Comparison of ENCODE assay signal across 11 mouse cellular contexts in the genomic region with DNA sequence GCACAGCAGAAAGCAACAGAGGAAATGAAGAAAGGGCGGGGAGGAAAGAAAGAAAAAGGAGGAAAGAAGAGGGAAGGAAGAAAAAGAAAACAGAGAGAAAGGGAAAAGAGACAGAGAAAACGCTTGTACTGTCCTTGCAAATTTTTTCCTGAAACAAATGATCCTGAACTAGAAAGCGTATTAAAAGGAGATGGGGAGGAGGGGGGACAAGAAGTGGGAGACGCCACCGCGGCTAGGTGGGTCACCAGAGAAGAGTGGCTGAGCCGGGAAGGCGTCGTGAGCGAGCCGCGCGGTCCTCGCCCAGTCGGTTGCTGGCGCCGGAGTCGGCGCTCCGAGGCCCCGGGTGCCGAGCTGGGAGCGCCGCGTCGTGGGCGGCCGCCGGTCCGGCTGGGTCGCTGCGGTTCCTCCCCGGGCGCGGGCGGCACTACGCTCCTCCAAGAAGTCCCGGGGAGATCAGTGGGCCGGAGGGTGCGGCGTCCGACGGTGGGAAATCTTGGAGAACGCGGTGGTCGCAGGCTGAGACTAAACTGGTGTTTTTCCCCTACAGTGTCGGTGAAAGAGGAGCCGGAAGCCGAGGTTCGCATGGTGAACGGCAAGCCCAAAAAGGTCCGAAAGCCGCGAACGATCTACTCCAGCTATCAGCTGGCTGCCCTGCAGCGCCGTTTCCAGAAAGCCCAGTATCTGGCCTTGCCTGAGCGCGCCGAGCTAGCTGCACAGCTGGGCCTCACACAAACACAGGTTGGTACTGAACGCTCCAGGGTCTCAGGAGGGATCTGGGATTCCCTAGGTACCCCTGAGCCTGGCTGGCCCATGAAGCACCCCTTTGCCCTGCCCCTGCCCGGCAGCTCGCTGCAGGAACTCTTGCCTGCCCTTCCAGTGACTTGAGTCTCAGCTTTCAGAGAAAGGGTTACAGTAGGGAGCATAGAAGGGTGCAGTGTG. TPM values are rescaled to one million over a fixed set of nuclear protein-coding genes. Genes with fewer than 3 reads are reported as not detected.
DNase-seq lines count a peak whose midpoint lies in the region; ATAC-seq and TF ChIP-seq lines count a peak whose summit lies in the region.
"Had no signal": no experiment of that assay in that cellular context is flagged by ENCODE, and none has a peak within 500 bp of the region (broad histone marks: within the 10 kb centered on the region; RNA-seq: fewer than 3 reads in every experiment).

No protein-coding gene starts in this region.

- ATAC-seq in lung, postnatal 0 days: no peak
- no peak for ATAC-seq in forebrain, postnatal 0 days
- no peak for ATAC-seq in limb, embryonic 13.5 days (ENCODE audit: low FRiP score, low read depth)
- ATAC-seq in stomach, embryonic 14.5 days (ENCODE audit: insufficient number of reproducible peaks, insufficient read depth, low FRiP score, low read depth): no peak

- no peak for TF ChIP-seq EP300 in lung, postnatal 0 days (IDR thresholded peaks at IDR 0.05)

- peaks cover 51% of the 10 kb centered on the region for H3K27me3 ChIP-seq in lung, postnatal 0 days (replicated peaks; ENCODE audit: insufficient read depth, low read length)
- peaks cover 71% of the 10 kb centered on the region for H3K27me3 ChIP-seq in forebrain, postnatal 0 days (ENCODE audit: insufficient read depth, low read length)
- peaks cover 90% of the 10 kb centered on the region for H3K27me3 ChIP-seq in limb, embryonic 13.5 days
- H3K27me3 ChIP-seq in stomach, embryonic 14.5 days (ENCODE audit: control insufficient read depth, insufficient read depth, low read length): peaks cover 49% of the 10 kb centered on the region

- no peaks in the 10 kb centered on the region for H3K36me3 ChIP-seq in lung, postnatal 0 days (ENCODE audit: insufficient read depth, low read length)
- no peaks in the 10 kb centered on the region for H3K36me3 ChIP-seq in forebrain, postnatal 0 days (ENCODE audit: insufficient read depth)
- no peaks in the 10 kb centered on the region for H3K36me3 ChIP-seq in limb, embryonic 13.5 days
- no peaks in the 10 kb centered on the region for H3K36me3 ChIP-seq in stomach, embryonic 14.5 days (ENCODE audit: control insufficient read depth, insufficient read depth, low read length)

- intact Hi-C loops in left cerebral cortex, postnatal 14 days (cut with DNase I): no loop called here

- no peak for TF ChIP-seq CTCF in lung, postnatal 0 days (IDR thresholded peaks at IDR 0.05)
- TF ChIP-seq CTCF in forebrain, postnatal 0 days (IDR thresholded peaks at IDR 0.05; ENCODE audit: low read depth): no peak

- no peak overlapping the region for H3K27ac ChIP-seq in lung, postnatal 0 days (ENCODE audit: low read length)
- no peak overlapping the region for H3K27ac ChIP-seq in forebrain, postnatal 0 days (ENCODE audit: low read depth, low read length)
- H3K27ac ChIP-seq in limb, embryonic 13.5 days: no peak overlapping the region
- H3K27ac ChIP-seq in stomach, embryonic 14.5 days (ENCODE audit: low read length): no peak overlapping the region

- DNase-seq in lung, postnatal 0 days (ENCODE audit: low spot score): no peak
- DNase-seq in lung, postnatal 25 days (ENCODE audit: low spot score): no peak
- DNase-seq in forebrain, postnatal 0 days: no peak
- no peak for DNase-seq in natural killer cell, adult 2 months (ENCODE audit: low spot score in 2 of 2)
- DNase-seq in left cerebral cortex, postnatal 14 days (ENCODE audit: low spot score in 2 of 2): no peak
- DNase-seq in gastrocnemius, adult 18-20 months (ENCODE audit: low spot score): no peak

- H3K4me2 ChIP-seq in lung, postnatal 0 days (replicated peaks; ENCODE audit: low read depth, low read length): peak overlapping the region; percentile 58
- H3K4me2 ChIP-seq in forebrain, postnatal 0 days (ENCODE audit: low read depth): peak overlapping the region; percentile 30
- H3K4me2 ChIP-seq in limb, embryonic 13.5 days (replicated peaks): peak overlapping the region; percentile 81
- H3K4me2 ChIP-seq in stomach, embryonic 14.5 days (replicated peaks; ENCODE audit: low read depth, low read length): peak overlapping the region; percentile 58

- no peak overlapping the region for H3K9ac ChIP-seq in lung, postnatal 0 days (replicated peaks; ENCODE audit: low read depth)
- no peak overlapping the region for H3K9ac ChIP-seq in forebrain, postnatal 0 days
- H3K9ac ChIP-seq in limb, embryonic 13.5 days: peak overlapping the region; percentile 71
- H3K9ac ChIP-seq in stomach, embryonic 14.5 days (replicated peaks; ENCODE audit: low read depth, low read length): no peak overlapping the region; the same call in 1 of the 2 replicates

- H3K9me3 ChIP-seq in lung, postnatal 0 days (ENCODE audit: low read length): no peaks in the 10 kb centered on the region
- no peaks in the 10 kb centered on the region for H3K9me3 ChIP-seq in forebrain, postnatal 0 days (ENCODE audit: low read length)
- no peaks in the 10 kb centered on the region for H3K9me3 ChIP-seq in limb, embryonic 13.5 days
- H3K9me3 ChIP-seq in stomach, embryonic 14.5 days (ENCODE audit: control insufficient read depth, low read depth, low read length): no peaks in the 10 kb centered on the region

- peaks cover 5% of the 10 kb centered on the region; the same call in 1 of the 2 replicates for H3K4me1 ChIP-seq in lung, postnatal 0 days (ENCODE audit: insufficient read depth, low read depth, low read length)
- H3K4me1 ChIP-seq in forebrain, postnatal 0 days (ENCODE audit: insufficient read depth): no peaks in the 10 kb centered on the region
- H3K4me1 ChIP-seq in limb, embryonic 13.5 days: peaks cover 44% of the 10 kb centered on the region
- H3K4me1 ChIP-seq in stomach, embryonic 14.5 days (ENCODE audit: control insufficient read depth, insufficient read depth, low read length): peaks cover 17% of the 10 kb centered on the region

- WGBS in lung, postnatal 0 days: 2% methylated on average over 62 of the region's 63 CpGs
- WGBS in forebrain, postnatal 0 days: 3% methylated on average over 59 of the region's 63 CpGs
- WGBS in limb, embryonic 13.5 days: 1% methylated on average over 62 of the region's 63 CpGs
- whole genome bisulfite sequencing in stomach, embryonic 14.5 days: 3% methylated on average over 63 of the region's 63 CpGs

- peak overlapping the region; percentile 34 for H3K4me3 ChIP-seq in lung, postnatal 0 days (ENCODE audit: low read depth, low read length)
- H3K4me3 ChIP-seq in forebrain, postnatal 0 days (ENCODE audit: low read depth, low read length): peak overlapping the region; percentile 12; the same call in 1 of the 2 replicates
- H3K4me3 ChIP-seq in limb, embryonic 13.5 days: peak overlapping the region; percentile 54
- peak overlapping the region; percentile 36 for H3K4me3 ChIP-seq in stomach, embryonic 14.5 days (ENCODE audit: low read depth, low read length)

RNA-seq across cellular contexts. Expression of a gene that starts 1.5 kb away (rescaled TPM):
- polyA plus RNA-seq in lung, postnatal 0 days (2015; fragmentation: Nextera tagmentation; extraction: Ambion mirVana): 0.05 TPM in 1 of 2 replicates, not detected in the other
- total RNA-seq in forebrain, postnatal 0 days (2014; rRNA removed): 0.14 TPM in 1 of 2 replicates, not detected in the other
- polyA plus RNA-seq in forebrain, postnatal 0 days (2015; fragmentation: Nextera tagmentation; extraction: Ambion mirVana): not detected in 2 replicates
- polyA plus RNA-seq in limb, embryonic 13.5 days (2015; fragmentation: Nextera tagmentation; extraction: Ambion mirVana): 10.2 and 14.2 TPM in 2 replicates
- 3.1 and 4.5 TPM in 2 replicates for polyA plus RNA-seq in stomach, embryonic 14.5 days (2014; fragmentation: Nextera tagmentation; extraction: Ambion mirVana)
- total RNA-seq in left cerebral cortex, postnatal 14 days (2021): not detected
- not detected for total RNA-seq in gastrocnemius, adult 18-20 months (2021)
- total RNA-seq: adrenal gland, postnatal 36 days; heart, adult 18-20 months; neutrophil, adult 5-6 weeks had no signal

RNA-seq across cellular contexts. Expression of a gene that starts 24.6 kb away (rescaled TPM):
- 0.55 and 0.79 TPM in 2 replicates for polyA plus RNA-seq in lung, postnatal 0 days (2015; fragmentation: Nextera tagmentation; extraction: Ambion mirVana)
- 0.15 TPM in 1 of 2 replicates, not detected in the other for total RNA-seq in forebrain, postnatal 0 days (2014; rRNA removed)
- 0.49 and 0.82 TPM in 2 replicates for polyA plus RNA-seq in forebrain, postnatal 0 days (2015; fragmentation: Nextera tagmentation; extraction: Ambion mirVana)
- 2.2 and 2.7 TPM in 2 replicates for polyA plus RNA-seq in limb, embryonic 13.5 days (2015; fragmentation: Nextera tagmentation; extraction: Ambion mirVana)
- 0.46 and 0.52 TPM in 2 replicates for polyA plus RNA-seq in stomach, embryonic 14.5 days (2014; fragmentation: Nextera tagmentation; extraction: Ambion mirVana)
- total RNA-seq in left cerebral cortex, postnatal 14 days (2021): not detected
- total RNA-seq in gastrocnemius, adult 18-20 months (2021): not detected
- total RNA-seq: adrenal gland, postnatal 36 days; neutrophil, adult 5-6 weeks had no signal

RNA-seq across cellular contexts. Expression of a gene that starts 44.8 kb away (rescaled TPM):
- polyA plus RNA-seq in lung, postnatal 0 days (2015; fragmentation: Nextera tagmentation; extraction: Ambion mirVana): 44.3 and 63.1 TPM in 2 replicates
- 12.3 and 23.5 TPM in 2 replicates for total RNA-seq in forebrain, postnatal 0 days (2014; rRNA removed)
- 5.2 and 7.4 TPM in 2 replicates for polyA plus RNA-seq in forebrain, postnatal 0 days (2015; fragmentation: Nextera tagmentation; extraction: Ambion mirVana)
- polyA plus RNA-seq in limb, embryonic 13.5 days (2015; fragmentation: Nextera tagmentation; extraction: Ambion mirVana): 6.4 and 8.9 TPM in 2 replicates
- 21.5 and 23.3 TPM in 2 replicates for polyA plus RNA-seq in stomach, embryonic 14.5 days (2014; fragmentation: Nextera tagmentation; extraction: Ambion mirVana)
- 10 to 100 TPM; 12.2 to 15.5 TPM for total RNA-seq in left cerebral cortex, postnatal 14 days (2021)
- 1 to 10 TPM; 4.7 to 5.0 TPM for total RNA-seq in gastrocnemius, adult 18-20 months (2021)

Comparison
In these comparisons a context has a peak if more than half of its experiments do, and no peak if none do; other contexts are left out.
1. H3K4me2 ChIP-seq: peak in every context shown above with its lines; median percentile 81 in limb, embryonic 13.5 days; 58 in lung, postnatal 0 days; 58 in stomach, embryonic 14.5 days; 30 in forebrain, postnatal 0 days.